Mouse (Mus musculus) erythroblast, embryonic 14.5 days (primary cell): ENCODE results near the gene 4931428L18Rik.

ENCODE experiments used
- GATA1 ChIP-seq: IDR thresholded peaks from 2 replicates; pipeline ENCODE4 v1.6.1; 2012; ENCODE audit warnings: low read length, inconsistent platforms, mixed read lengths
- TAL1 ChIP-seq: IDR thresholded peaks from 3 replicates; pipeline ENCODE4 v1.6.1; 2012; ENCODE audit warnings: low read length, inconsistent platforms, mixed read lengths

- TF ChIP-seq TAL1 (no peak), GATA1 (no peak)
Measured at GRCm38 (mm10) chr1:31205346-31205745, 17.1 kb downstream of the 4931428L18Rik start.
